Mouse (Mus musculus) 3T3-L1 (cell line): ENCODE measurements around the gene Odf2.

Experiments used
- DNase-seq: peaks from one replicate; pipeline ENCODE4 v3.0.0-alpha.2; 2015; ENCODE audit warnings: low read depth, low spot score

Gene Odf2

DNA sequence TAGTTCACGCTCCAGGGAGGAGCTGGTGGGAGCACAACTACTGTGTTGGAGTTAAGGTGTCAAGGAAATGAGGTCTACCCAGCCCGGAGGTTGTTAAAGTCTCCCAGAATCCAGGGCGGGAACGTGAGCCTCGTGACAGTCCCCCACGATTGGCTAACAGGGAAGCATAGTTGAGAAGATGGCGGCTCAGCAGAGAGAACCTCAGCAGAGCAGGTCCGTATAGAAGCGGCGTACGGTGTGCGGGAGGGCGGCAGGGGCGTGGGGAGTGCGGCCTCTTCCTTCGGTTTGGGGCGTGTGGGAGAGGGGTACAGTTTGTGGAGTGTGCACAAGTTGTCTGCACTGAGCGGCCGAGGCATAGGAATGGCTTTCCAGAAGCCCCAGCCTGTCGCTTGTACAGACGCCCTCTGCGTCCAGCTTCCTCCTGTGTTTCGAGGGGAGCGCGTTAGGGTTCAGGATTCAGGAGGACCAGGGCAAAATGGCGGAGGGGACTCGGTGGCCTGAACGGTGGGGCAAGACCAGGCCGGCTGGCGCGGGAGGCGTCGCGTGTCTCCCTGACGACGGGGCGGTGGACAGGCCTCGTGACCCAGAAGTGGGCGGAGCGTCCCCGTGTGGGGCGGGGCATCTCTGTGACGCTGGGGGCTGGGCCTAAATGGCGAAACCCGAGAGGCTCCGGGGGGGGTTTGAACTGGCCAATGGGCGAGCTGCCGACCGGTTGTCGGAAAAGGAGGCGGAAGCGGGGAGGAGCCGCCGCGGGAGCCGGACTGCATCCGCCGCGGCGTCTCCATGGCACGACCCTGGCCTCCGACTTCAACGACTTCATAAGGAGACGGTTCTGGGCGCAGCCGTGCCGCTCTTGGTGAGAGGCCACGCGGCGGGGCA lies at the start of gene Odf2:
Gene Odf2, plus strand, starts transcription at position 156 of the 879 bp plus-strand sequence.
- DNase-seq = peak; percentile 94

DNA sequence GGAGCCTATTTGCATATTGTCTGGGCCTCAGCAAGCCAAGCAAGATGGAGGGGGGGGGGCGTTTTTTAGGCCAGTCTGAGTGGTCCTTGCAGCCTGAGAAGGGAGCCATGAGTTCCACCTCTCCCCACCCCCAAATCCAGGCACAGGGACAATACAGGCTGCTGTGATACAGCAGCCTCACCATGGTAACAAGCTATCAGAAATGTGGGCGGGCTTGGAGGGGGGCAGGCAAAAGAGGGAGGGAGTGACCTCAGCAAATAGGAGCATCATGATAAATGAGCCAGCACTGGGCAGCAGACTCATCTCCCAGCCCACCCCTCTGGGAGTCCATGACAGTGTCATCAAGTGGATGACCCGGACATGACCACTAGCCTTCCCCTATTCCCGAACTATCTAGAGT lies 49.6 kb upstream of the Odf2 start:
- DNase-seq = no peak

DNA sequence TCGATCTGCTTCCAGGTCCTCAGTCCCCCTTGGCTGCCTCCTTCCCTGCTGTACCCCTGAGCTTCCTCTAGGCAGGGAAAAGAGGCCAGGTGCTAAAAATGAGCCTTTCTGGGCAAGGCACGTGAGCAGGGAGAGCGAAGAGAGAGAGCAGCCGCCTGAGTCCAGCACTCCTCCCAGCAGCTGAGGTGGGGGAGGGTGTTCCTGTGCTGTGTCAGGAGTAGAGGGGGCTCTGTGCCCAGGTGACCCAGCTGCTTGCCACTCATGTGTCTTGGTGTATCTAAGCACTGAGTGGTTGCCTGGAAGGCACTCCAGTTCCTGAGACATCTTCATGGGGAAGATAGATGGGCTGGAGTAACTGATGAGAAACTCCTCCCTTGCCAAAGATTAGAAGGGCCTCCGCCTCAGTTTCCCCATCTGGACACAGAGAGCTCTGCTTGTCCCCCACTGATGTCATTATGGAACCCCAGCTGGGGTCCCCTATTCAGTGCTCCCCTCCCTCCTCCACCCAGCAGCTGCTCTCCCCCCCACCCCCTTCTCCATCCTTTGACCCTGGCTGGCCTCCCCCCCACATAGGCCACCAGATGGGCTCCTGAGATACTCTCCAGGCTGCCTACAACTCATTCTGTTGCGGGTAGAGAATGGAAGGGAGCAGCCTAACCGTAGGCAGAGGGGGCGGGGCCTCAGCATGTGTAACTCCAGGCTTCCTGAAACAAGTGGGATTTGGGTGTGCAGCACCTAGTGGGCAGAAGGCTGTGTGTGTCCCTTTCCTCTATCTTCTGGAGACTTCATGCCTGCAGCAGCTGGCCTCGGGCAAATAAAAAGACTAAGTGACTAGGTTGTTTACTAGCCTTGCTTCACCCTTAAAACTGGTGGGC lies 45.6 kb upstream of the Odf2 start:
- no peak for DNase-seq

DNA sequence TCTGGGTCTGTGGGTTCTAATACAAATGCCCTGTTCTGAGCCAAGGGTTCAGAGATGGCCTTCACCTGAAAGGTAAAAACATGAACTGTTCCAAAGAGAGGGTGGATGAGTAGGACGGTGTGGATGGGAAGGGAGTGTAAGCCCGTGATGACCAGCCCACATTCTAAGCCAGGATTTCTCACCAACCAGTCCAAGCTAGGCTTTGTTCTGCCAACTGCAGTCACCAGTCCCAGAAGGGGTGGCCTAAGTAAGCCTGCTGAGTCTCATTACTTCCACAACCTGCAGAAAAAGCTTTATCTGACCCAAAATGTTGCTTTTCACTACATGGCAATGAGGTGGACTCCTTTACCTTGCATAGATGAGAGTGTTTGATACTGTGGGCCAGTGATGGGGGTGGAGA lies 44.9 kb upstream of the Odf2 start:
- DNase-seq = no peak

DNA sequence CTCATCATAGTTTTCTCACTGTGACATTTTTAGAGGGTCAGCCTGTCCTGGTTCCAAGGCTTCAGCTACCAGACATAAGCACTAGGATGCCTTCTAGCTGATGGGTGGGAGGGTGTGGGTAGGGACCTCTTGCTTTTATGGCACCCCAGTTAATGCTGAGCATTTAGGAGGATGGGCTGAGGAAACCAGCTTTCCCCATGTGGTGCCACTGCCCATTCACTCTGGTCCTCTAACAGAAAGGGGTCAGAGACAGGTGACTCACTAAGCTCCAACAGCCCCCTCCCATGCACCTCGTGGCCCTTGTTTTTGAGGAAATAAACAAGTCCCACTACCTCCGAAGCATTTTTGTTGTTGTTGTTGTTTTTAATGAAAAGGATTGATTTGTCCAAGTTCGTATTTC lies 44.4 kb upstream of the Odf2 start:
- no peak for DNase-seq

DNA sequence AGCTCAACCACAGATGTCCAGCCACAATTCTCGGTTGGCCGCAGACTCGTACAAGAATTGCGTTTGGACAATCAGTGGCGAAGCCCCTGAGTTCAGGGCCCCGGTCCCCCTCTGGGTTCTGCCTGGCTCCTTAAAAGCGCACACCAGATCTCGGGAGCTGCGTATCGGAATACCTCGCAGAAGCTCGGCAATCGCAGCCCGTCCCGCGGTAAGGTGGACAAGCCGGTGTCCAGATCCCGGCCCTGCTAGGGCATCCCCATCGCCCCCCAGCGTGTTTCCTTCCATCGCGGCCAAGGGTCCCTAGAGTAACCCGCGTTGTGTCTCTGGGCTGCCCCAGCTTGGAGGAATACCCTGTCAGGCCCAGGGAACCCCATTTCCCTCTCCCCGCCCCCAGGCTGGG lies 43.4 kb upstream of the Odf2 start:
- DNase-seq = no peak

DNA sequence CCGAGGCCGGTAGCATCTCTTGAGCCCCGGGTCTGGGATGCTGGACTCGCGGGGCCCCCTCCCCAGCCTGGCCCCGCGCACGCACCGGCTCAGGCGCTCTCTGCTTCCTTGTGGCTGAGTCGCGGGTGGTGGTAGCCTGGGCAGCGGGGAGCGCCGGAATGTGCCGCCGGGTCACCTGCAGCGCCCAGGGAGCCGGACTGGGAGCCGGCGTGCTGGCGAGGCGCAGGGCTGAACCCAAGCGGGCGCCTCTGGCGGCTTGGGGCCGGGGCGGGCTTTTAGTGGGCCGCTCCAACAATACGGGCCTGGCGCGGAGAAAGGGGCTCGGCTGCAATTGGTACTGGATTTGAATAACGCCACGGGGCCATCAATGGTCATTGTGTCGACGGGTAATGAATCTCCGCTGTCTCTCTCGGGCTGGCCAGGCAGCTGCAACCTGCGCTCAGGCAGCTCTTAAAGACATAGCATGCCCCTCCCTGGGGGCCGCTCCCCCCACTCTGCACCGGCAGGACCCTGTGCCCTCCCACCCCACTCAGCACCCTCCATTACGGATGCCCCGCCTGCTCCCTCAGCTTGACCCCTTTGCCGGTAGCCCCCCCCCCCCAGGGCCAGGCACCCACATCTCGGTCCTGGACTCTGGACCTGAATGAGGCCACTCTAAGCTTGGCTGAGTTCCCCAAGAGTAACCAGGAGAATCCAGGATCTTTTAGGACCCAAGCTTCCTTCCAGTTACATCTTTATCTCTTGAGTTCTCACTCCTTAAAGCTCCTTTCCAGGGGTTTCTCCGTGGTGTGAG lies 42.8 kb upstream of the Odf2 start:
- DNase-seq = no peak

DNA sequence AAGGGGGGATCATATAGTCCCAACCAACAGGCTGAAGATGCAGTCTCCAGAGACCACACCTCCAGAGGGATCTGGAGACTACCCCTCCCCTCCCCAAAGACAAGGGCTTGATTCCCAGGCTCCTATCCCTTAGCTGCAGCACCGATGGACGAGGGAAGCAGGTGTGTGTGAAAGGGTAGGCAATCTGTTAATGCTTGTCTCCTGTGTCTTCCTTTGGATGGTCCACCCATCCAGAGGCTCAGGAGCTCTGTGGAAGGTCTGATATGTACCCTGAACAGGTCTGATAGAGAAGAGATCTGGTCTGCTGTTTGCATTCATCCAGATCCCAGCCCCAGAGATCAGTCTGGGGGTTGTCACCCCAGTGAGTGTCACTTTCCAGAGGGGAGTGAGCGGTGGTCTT lies 42.1 kb upstream of the Odf2 start:
- DNase-seq = no peak

DNA sequence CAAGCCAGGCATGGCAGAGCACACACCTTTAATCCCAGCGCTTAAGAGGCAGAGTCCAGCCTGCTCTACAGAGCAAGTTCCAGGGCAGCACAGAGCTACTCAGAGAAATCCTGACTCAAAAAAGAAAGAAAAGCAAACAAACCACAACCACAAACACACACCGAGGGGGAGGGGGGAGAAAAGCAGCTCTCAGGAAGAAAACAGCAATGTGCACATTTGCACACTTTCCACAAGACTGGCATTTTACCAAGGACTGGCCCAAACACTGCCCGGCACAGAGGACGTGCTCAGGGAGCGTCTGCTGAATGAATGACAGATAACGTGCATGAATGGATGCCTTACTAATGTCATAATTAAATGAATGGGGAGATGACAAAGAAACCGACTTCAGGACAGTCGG lies 40.0 kb upstream of the Odf2 start:
- no peak for DNase-seq

DNA sequence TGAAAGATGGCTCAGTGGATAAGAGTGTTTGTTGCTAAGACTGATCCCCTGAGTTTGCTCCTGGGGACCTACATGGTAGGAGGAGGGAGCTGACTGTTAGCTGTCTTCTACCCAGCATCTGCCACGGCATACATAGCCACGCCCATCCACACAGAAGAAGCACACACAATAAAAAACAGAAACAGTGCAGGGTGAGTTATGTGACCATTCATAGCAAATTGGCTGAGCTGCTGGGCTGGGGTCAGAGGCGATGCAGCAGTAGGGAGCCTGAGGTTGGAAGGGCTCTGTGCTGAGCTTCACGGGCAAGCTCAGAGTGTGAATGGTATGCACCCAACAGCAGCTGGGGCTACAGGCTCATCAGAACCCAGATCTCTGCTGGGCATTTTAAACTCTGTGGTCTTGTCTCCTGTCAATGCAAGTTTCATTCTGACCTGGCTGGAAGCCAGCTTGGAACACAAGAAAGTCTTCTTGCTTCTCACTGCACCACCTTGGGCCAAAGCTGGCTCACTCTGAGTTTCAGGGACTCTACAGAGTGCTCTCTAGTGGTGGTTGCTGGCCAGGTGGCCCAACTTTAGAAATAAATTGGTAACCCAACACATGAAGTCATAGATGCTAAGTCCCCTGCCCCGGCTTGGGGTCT lies 39.1 kb upstream of the Odf2 start:
- DNase-seq = no peak

DNA sequence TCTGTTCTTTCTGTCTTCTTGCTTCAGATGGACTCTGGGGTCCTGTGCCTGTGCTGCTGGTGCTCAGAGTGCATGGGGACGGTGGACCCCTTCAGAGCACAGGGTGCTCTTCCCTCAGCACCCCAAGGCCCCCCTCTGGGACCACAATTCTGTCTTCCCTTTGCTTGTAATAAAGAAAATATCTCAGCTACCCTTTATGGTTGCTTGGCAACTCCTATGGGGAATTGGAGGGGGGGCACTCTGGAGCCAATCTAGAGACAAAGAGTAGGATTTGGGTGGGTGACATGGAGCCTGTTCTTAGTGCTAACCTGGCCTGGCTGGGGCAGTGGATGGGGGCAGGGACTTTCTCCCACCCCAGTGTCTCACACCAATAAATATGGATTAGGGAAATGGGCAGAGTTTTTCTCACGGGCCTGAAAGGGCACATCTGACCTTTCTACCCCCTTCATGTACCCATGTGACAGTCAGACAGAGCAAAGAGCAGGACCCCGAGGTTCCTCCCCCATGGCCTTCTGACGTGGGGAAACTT lies 36.0 kb upstream of the Odf2 start:
- DNase-seq = no peak

DNA sequence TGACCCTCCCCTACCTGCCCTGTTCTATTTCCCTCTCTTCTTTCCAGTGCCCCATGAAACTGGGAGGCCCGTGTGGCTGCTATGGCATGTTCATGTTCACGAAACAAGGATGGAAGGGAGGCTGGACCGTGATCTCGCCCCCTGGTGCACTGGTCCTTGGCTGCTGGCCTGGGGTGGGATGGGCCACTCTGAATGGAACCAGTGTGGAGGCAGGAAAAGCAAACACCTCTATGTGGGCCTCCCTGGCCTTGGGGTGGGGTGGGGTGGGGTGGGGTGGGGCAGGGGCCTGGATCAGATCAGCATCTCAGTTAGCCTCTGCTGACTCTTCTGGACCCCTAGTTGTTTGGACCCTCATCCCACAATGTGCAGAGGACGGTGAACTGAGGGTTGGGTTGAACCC lies 35.3 kb upstream of the Odf2 start:
- no peak for DNase-seq

DNA sequence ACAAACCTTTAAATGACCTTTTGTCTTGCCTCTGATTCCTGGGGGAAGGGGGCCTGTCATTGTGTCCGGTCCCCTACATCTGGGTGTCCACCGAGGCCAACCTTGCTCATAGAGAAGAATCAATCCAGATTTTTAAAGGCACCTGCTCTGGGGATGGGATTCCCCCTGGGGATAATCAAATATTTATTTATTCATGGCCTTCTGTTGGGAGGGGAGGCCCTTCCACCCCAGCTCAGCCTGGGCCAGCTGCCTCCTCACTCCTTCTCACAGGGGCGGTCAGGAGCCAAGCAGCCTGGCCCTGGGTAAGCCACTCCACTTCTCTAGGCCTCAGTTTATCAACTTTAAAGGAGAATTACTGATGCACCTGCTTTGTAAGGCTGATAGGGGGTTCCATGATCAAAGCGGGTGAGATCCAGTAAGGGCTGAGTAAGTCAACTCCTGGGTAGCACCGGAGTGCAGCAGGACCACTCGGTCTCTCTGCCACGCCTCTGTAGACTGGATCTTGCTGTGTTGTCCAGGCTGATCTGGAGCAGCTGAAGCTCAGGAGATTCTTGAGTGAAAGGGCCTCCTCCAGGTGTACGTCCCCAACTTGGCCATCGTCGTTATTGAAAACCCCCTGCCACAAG lies 33.3 kb upstream of the Odf2 start:
- no peak for DNase-seq

DNA sequence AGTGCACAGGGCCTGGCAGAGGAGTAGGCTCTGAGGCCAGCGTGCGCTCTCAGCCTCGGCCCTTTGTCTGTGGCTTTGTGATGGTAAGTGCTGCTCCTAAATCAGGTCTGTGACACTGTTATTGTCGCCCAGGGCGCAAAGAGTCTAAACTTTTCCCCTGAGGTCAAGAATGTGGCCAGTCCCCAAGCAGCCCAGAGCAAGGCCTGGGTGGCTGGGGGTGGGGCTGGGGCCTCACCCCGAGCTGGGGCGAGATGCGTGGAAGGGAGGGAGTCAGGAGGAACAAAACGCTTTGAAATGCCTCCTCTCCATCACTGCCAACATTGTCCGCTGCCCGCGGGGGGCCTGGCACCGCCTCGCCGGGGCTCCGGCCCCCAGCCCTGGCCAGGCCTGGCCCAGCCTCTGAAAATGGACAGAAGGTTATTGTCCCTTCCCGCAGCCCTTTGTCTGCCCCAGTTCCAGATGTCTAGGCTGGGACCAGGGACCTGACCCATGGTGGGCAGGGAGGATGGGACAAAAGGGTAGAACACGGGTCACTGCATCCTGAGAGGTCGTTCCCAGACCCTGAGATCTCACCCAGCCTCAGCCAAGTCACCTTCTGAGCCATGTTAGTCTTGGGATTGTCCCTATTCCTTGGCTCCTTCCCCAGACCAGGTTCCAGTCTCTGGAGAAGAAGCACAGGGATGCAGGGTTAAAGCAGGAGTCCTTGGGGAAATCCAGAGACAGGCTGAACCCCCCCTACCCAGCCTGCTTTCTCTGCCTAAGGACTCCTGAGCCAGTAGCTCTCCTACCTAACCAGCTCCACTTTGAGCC lies 32.4 kb upstream of the Odf2 start:
- DNase-seq = no peak

DNA sequence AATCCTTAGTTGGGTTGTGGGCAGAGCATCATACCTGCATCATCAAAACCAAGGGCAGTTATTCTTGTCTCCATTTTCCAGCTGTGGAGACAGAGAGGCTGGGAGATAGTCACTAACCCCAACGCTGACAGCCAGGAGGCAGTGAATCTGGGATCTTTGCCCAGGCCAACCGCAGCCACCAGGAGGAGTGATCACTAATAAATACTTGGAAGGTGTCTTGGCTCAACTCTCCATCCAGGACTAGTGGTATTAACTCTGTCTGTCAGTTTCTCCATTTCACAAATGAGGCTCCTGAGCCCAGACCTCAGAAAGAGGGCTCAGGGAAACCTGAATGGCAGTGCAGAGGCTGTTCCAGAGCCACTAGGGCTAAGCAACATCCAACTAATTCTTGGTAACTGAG lies 31.7 kb upstream of the Odf2 start:
- DNase-seq = peak; percentile 77

DNA sequence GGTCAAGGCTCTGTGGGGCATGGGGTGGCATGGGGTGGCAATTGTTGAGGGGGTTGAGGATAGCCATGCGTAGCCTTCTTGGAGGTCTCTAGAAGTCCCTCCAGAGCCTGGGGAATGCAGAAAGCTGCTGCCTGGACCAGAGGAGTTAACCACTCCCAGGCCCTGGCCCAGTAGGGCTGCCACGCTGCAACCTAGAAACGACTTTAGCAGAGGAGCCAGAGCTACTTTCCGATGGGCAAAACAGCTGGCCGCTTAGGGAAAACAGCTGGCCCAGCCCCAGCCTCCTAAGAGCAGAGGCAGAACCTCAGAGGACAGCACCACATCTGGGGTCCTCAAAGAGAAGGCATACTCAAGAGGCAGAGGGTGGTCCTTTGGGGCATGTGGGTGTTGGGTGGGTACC lies 31.1 kb upstream of the Odf2 start:
- no peak for DNase-seq

DNA sequence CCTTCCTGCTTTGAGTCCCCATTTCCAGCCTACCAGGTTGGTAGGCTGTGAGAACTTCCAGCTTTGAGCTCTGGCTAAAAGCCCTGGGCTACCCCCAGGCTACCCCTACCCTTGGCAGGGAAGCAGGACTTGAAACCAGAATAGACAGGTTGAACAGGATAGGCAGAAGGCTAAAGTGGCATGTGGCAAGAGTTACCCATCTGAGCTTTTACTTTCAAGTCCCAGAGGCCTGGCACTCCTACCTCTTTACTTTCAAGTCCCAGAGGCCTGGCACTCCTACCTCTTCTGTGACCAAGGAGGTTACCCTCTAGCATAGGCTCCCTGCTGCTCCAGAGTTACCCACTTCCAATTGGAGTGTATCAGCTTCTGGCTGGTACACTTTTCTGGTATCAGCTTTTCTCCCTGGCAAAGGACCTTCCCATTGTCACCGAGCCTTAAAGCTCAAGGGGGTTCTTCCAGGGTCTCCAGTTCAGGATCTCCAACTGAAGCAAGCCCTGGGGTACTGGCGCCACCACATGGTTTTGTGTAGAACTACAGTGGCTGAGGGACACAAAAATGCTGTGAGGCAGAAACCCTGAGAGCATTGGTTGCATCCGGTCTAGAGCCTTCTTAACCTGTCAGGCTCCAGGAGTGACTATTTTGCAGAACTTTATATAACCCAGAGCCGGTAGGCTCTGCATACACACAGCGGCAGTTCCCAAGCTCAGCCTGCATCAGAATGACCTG lies 30.1 kb upstream of the Odf2 start:
- DNase-seq = no peak

DNA sequence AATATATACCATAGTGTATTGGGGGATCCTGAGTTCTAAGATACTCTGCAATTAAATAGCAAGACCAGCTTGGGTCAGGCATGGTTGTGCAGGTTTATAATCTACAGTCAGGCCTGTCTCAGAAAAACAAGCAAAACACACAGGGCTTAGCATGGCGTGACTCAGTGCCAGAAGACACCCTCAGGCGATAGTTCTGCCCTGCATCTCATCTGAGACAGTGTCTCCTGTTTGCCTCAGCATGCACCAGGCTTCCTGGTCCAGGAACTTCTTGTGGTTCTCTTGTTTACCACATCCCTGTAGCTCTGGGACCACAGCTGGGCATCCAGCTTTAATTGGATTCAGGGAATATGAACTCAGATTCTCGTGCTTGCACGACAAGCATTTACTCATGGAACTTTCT lies 23.9 kb upstream of the Odf2 start:
- DNase-seq = peak; percentile 79

DNA sequence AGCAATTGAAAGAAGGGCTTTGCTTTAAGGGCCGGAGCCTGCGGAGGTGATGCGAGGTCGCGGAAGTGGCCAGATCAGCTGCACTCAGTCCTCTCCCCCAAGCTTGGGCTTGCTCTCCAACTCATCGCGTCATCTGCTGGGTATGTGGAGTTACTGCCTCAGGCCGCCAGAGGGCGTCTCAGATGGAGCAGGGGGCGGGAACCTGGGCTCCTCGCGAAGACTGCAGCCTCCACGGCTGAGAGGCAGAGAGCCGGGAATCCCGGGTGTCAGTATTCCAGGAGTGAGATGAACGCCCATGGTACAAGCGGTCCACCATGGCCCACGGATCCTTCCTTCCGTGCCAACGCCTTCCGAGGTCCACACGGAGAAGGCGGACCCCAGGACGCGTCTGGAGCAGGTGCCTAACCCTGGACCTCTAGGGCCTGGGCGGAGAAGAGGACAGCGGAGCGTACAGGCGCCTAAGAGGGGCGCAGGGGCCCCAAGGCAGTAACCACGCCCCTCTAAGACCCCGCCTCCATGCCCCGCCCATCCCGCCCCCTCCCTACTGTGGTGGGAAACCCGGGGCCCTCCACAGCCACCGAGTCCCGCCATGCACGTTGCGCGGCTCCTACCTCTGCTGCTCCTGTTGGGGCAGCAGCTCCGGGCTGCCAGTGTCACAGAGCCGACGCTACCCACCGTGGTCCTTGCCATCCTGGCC lies 19.9 kb upstream of the Odf2 start, which contains the start of gene Cercam:
Gene Cercam, plus strand, starts transcription at position 216 of the 697 bp plus-strand sequence.
- peak; percentile 69 for DNase-seq
